Mouse (Mus musculus): Measurements from ENCODE around the gene Asphd1. TPM values are rescaled to one million over a fixed set of nuclear protein-coding genes. Genes with fewer than 3 reads are reported as not detected.
A peak's percentile ranks its signal among the peaks of the same experiment; 100 is the strongest.
"Not testable (repeated sequence)": the region's sequence is repeated elsewhere in the genome, so short reads cannot be mapped to it uniquely, and the experiment has no call there.

The Asphd1 gene
- polyA plus RNA-seq, 1 experiment from 2014 or later: 0.40 TPM

DNA sequence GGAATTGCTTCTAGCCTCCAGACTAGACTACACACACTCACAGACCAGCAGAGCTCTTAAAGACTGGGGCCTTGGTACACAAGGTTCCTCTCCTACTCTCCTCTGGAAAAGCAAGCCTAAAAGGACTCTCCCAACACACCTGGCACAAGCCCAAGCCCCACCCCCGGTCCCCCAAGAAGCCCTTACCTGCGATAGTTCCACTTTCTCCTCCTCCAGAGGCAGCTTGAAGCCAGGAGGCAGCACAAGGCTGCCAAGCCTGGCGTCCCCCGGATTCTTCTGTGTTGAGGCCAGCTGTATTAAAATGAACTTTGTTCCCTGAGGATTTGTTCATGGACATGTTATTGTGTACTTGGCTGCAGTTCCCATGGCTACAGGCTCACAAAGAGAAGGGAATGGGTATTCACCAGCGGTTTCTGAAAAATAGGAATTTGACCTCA, 26.7 kb downstream of the Asphd1 start, which contains the start of gene Tmem219:
Gene Tmem219, minus strand, starts transcription at position 294 of the 437 bp plus-strand sequence.
- Histone ChIP-seq H3K9ac (ENCODE audit: low read length) (peak within 1 kb of the TSS; percentile 49; the same call in 1 of the 2 replicates), H3K27me3 (ENCODE audit: control insufficient read depth, insufficient read depth, low read length) (no peaks in the 10 kb centered on the region)
- ATAC-seq (replicated peaks; ENCODE audit: low FRiP score): peak; percentile 55; the same call in 1 of the 2 replicates

DNA sequence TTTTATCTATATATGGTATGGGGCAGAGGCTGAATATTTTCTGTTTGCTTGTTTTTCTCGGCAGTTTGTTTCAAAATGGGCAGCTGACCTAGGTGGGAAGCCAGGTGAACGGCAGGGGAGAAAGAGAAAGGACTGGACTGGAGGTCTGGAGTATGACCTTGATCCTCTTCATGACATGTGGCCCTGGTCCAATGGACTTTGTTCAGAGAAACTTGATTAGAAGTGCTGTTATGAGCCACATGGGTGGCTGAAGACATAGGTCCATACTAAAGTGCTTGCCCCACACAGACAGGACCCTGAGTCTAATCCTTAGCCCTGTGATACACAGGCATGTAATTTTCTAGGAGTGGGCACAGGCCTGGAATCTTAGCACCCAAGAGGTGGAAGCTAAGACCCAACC, 27.8 kb downstream of the Asphd1 start:
- Histone ChIP-seq H3K4me3 (ENCODE audit: low read depth, low read length) (no peak overlapping the region), H3K27me3 (ENCODE audit: control insufficient read depth, insufficient read depth, low read length) (no peaks in the 10 kb centered on the region), H3K9me3 (ENCODE audit: control insufficient read depth, low read length) (no peaks in the 10 kb centered on the region), H3K27ac (ENCODE audit: low read depth, low read length) (no peak overlapping the region), H3K4me1 (replicated peaks; ENCODE audit: control insufficient read depth, insufficient read depth, low read length) (no peaks in the 10 kb centered on the region), H3K4me2 (ENCODE audit: low read depth, low read length, severe bottlenecking) (no peak overlapping the region), H3K36me3 (ENCODE audit: control insufficient read depth, insufficient read depth, low read length) (no peaks in the 10 kb centered on the region), H3K9ac (ENCODE audit: low read length) (no peak overlapping the region)
- ATAC-seq (replicated peaks; ENCODE audit: low FRiP score): no peak
- no peak for DNase-seq (ENCODE audit: low spot score)
- WGBS: 84% methylated on average over 2 of the region's 2 CpGs

More for the DNA sequence above, 26.7 kb downstream of the Asphd1 start, which contains the start of gene Tmem219:
- DNase-seq (ENCODE audit: low spot score): no peak
- WGBS: 44% methylated on average over 5 of the region's 5 CpGs
- Histone ChIP-seq H3K4me1 (replicated peaks; ENCODE audit: control insufficient read depth, insufficient read depth, low read length) (no peaks in the 10 kb centered on the region), H3K4me3 (ENCODE audit: low read depth, low read length) (no peak within 1 kb of the TSS; the same call in 1 of the 2 replicates), H3K27ac (ENCODE audit: low read depth, low read length) (peak within 1 kb of the TSS; percentile 0; the same call in 1 of the 2 replicates), H3K9me3 (ENCODE audit: control insufficient read depth, low read length) (no peaks in the 10 kb centered on the region), H3K4me2 (ENCODE audit: low read depth, low read length, severe bottlenecking) (peak within 1 kb of the TSS; percentile 6; the same call in 1 of the 2 replicates), H3K36me3 (ENCODE audit: control insufficient read depth, insufficient read depth, low read length) (no peaks in the 10 kb centered on the region)

DNA sequence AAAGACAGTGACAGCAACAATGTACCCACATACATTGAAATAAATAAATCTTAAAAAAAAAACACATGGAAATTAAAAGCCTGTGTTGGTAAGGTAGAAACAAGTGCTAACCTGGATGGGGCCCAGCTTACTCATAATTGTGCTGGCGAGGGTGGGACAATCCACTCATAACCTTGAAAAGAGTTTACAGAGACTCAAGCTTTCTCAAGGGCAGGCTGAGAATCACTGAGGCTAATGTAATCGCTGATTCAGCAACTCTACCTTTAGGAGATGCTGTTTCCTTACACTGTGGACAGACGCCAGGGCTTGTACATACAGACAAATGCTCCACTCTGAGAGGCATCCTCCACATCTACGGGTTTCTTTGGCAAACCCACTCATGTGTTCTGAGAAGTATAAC, 29.4 kb downstream of the Asphd1 start:
- WGBS: 89% methylated on average over 4 of the region's 4 CpGs
- Histone ChIP-seq H3K4me3 (ENCODE audit: low read depth, low read length) (no peak overlapping the region), H3K4me2 (ENCODE audit: low read depth, low read length, severe bottlenecking) (no peak overlapping the region), H3K27me3 (ENCODE audit: control insufficient read depth, insufficient read depth, low read length) (no peaks in the 10 kb centered on the region), H3K9ac (ENCODE audit: low read length) (no peak overlapping the region), H3K27ac (ENCODE audit: low read depth, low read length) (no peak overlapping the region), H3K36me3 (ENCODE audit: control insufficient read depth, insufficient read depth, low read length) (no peaks in the 10 kb centered on the region), H3K9me3 (ENCODE audit: control insufficient read depth, low read length) (no peaks in the 10 kb centered on the region), H3K4me1 (replicated peaks; ENCODE audit: control insufficient read depth, insufficient read depth, low read length) (no peaks in the 10 kb centered on the region)
- no peak for ATAC-seq (replicated peaks; ENCODE audit: low FRiP score)
- DNase-seq (ENCODE audit: low spot score): no peak

GRCm38 (mm10) chr7:126918356-126918755, 31.0 kb downstream of the Asphd1 start:
- WGBS: 54% methylated on average over 4 of the region's 4 CpGs
- H3K9ac ChIP-seq (ENCODE audit: low read length); H3K9me3 ChIP-seq (ENCODE audit: control insufficient read depth, low read length); H3K4me3 ChIP-seq (ENCODE audit: low read depth, low read length); H3K4me1 ChIP-seq (replicated peaks; ENCODE audit: control insufficient read depth, insufficient read depth, low read length); H3K36me3 ChIP-seq (ENCODE audit: control insufficient read depth, insufficient read depth, low read length); ATAC-seq (replicated peaks; ENCODE audit: low FRiP score); DNase-seq (ENCODE audit: low spot score); H3K4me2 ChIP-seq (ENCODE audit: low read depth, low read length, severe bottlenecking); H3K27me3 ChIP-seq (ENCODE audit: control insufficient read depth, insufficient read depth, low read length); H3K27ac ChIP-seq (ENCODE audit: low read depth, low read length): not testable (repeated sequence)

GRCm38 (mm10) chr7:126914844-126915243, 34.5 kb downstream of the Asphd1 start:
- Histone ChIP-seq H3K27me3 (ENCODE audit: control insufficient read depth, insufficient read depth, low read length) (no peaks in the 10 kb centered on the region), H3K4me1 (replicated peaks; ENCODE audit: control insufficient read depth, insufficient read depth, low read length) (no peaks in the 10 kb centered on the region), H3K9me3 (ENCODE audit: control insufficient read depth, low read length) (no peaks in the 10 kb centered on the region), H3K27ac (ENCODE audit: low read depth, low read length) (no peak overlapping the region), H3K4me2 (ENCODE audit: low read depth, low read length, severe bottlenecking) (no peak overlapping the region), H3K9ac (ENCODE audit: low read length) (no peak overlapping the region), H3K36me3 (ENCODE audit: control insufficient read depth, insufficient read depth, low read length) (no peaks in the 10 kb centered on the region), H3K4me3 (ENCODE audit: low read depth, low read length) (no peak overlapping the region)
- no peak for DNase-seq (ENCODE audit: low spot score)
- 87% methylated on average over 3 of the region's 3 CpGs for WGBS
- ATAC-seq (replicated peaks; ENCODE audit: low FRiP score): no peak

- Histone ChIP-seq H3K4me2 (ENCODE audit: low read depth, low read length, severe bottlenecking) (no peak overlapping the region), H3K4me1 (replicated peaks; ENCODE audit: control insufficient read depth, insufficient read depth, low read length) (no peaks in the 10 kb centered on the region), H3K4me3 (ENCODE audit: low read depth, low read length) (no peak overlapping the region), H3K9ac (ENCODE audit: low read length) (no peak overlapping the region), H3K36me3 (ENCODE audit: control insufficient read depth, insufficient read depth, low read length) (no peaks in the 10 kb centered on the region), H3K9me3 (ENCODE audit: control insufficient read depth, low read length) (no peaks in the 10 kb centered on the region), H3K27ac (ENCODE audit: low read depth, low read length) (no peak overlapping the region), H3K27me3 (ENCODE audit: control insufficient read depth, insufficient read depth, low read length) (no peaks in the 10 kb centered on the region)
- 80% methylated on average over 3 of the region's 3 CpGs for WGBS
- ATAC-seq (replicated peaks; ENCODE audit: low FRiP score) (no peak), DNase-seq (ENCODE audit: low spot score) (no peak)
These were observed 43.8 kb downstream of the Asphd1 start for GRCm38 (mm10) chr7:126905590-126905989.

GRCm38 (mm10) chr7:126899781-126900180, 49.6 kb downstream of the Asphd1 start:
- H3K36me3 ChIP-seq (ENCODE audit: control insufficient read depth, insufficient read depth, low read length); H3K4me2 ChIP-seq (ENCODE audit: low read depth, low read length, severe bottlenecking); H3K4me1 ChIP-seq (replicated peaks; ENCODE audit: control insufficient read depth, insufficient read depth, low read length); H3K27me3 ChIP-seq (ENCODE audit: control insufficient read depth, insufficient read depth, low read length); DNase-seq (ENCODE audit: low spot score); H3K4me3 ChIP-seq (ENCODE audit: low read depth, low read length); H3K9ac ChIP-seq (ENCODE audit: low read length); H3K27ac ChIP-seq (ENCODE audit: low read depth, low read length); ATAC-seq (replicated peaks; ENCODE audit: low FRiP score); H3K9me3 ChIP-seq (ENCODE audit: control insufficient read depth, low read length): not testable (repeated sequence)
- WGBS: 94% methylated on average over 7 of the region's 9 CpGs

DNA sequence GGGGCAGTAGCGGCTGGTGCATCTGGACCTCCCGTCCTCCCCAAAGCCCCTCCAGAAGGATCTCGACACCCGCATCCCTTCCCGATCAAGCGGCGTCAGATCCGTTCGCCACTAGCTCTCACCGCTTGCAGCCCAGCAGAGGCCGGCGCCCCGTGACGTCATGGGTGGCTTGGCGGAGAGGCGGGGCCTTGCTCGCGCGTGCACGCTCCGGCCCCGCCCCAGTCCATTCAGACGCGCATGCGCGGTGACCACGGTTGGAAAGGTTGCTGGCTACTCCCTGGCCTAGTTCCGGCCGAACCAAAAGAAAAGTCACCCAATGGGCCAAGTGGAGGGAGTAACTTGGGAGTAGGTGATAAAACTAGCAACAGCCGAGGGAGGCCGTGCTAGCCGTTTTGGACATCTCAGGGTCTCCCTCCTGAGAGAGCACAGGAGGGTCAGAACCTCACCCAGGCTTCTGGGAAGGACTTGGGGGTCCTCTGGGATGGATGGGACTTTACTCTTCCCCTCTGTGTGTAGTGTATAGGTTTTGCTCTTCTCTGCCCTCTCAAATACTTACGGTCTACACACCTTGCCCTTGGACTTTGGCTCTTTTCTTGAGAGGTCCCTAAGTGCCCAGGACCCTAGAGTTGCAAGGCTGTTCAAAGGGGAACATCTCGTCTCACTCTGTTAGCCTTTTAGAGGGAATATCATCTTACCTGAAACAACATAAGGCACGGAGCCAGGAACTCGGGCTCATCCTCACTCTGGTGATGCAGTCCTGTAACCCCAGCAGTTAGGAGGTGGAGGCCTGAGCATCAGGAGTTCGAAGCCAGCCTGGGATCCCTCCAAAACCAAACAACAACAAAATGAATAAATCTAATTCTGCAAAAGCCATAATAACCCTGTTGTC, 51.0 kb downstream of the Asphd1 start:
- ATAC-seq (replicated peaks; ENCODE audit: low FRiP score): peak; percentile 94
- WGBS: 12% methylated on average over 37 of the region's 37 CpGs

More for the DNA sequence above, 51.0 kb downstream of the Asphd1 start:
- 0 out of 2 replicates have a peak overlapping the region, but pooled peaks have one; percentile 12 for H3K27ac ChIP-seq (ENCODE audit: low read depth, low read length)
- no peaks in the 10 kb centered on the region for H3K27me3 ChIP-seq (ENCODE audit: control insufficient read depth, insufficient read depth, low read length)
- H3K36me3 ChIP-seq (ENCODE audit: control insufficient read depth, insufficient read depth, low read length): no peaks in the 10 kb centered on the region
- H3K4me1 ChIP-seq (replicated peaks; ENCODE audit: control insufficient read depth, insufficient read depth, low read length): no peaks in the 10 kb centered on the region; the same call in 1 of the 2 replicates
- peak; percentile 99 for DNase-seq (ENCODE audit: low spot score)
- peak overlapping the region; percentile 87 for H3K9ac ChIP-seq (ENCODE audit: low read length)
- peak overlapping the region; percentile 58 for H3K4me3 ChIP-seq (ENCODE audit: low read depth, low read length)
- H3K9me3 ChIP-seq (ENCODE audit: control insufficient read depth, low read length): no peaks in the 10 kb centered on the region
- peak overlapping the region; percentile 60 for H3K4me2 ChIP-seq (ENCODE audit: low read depth, low read length, severe bottlenecking)

Data from forebrain, embryonic 11.5 days (tissue).